Mouse (Mus musculus) spleen, adult 2 months (tissue): Measurements from ENCODE around the gene Hist2h2aa1. TPM values are rescaled to one million over a fixed set of nuclear protein-coding genes. Genes with fewer than 3 reads are reported as not detected.
"Not testable (repeated sequence)": the region's sequence is repeated elsewhere in the genome, so short reads cannot be mapped to it uniquely, and the experiment has no call there.

Source experiments
- DNase-seq, 2 experiments: peaks; one replicate each; pipeline versions ENCODE4 v3.0.0 to v3.0.0-alpha.2; 2012 to 2021; ENCODE audit warnings: low spot score in 2 of 2, low read depth in 1 of 2
- H3K27ac ChIP-seq: fragments of 200-500 bp; 2 replicates; pipeline ENCODE4 v1.5.1; 2012; ENCODE audit warnings: low read length, inconsistent platforms; ENCODE audit not compliant: insufficient read depth
- H3K27me3 ChIP-seq: fragments of 200-500 bp; 2 replicates; pipeline ENCODE4 v1.6.1; 2012; ENCODE audit warnings: mild to moderate bottlenecking, moderate library complexity, low read length, inconsistent platforms; ENCODE audit not compliant: control insufficient read depth, insufficient read depth
- H3K36me3 ChIP-seq: fragments of 200-500 bp; 2 replicates; pipeline ENCODE4 v1.6.1; 2012; ENCODE audit warnings: mild to moderate bottlenecking, low read length, inconsistent platforms; ENCODE audit not compliant: control insufficient read depth, insufficient read depth
- H3K4me1 ChIP-seq: fragments of 200-500 bp; 2 replicates; pipeline ENCODE4 v1.6.1; 2011; ENCODE audit warnings: inconsistent platforms; ENCODE audit not compliant: control insufficient read depth, insufficient read depth, insufficient read length
- H3K4me3 ChIP-seq: fragments of 200-500 bp; 2 replicates; pipeline ENCODE4 v1.5.1; 2011; ENCODE audit warnings: mild to moderate bottlenecking, inconsistent platforms; ENCODE audit not compliant: insufficient read depth, insufficient read length; ENCODE audit errors: extremely low read depth
- CTCF ChIP-seq: fragments of 200-500 bp; IDR thresholded peaks from 2 replicates; pipeline ENCODE4 v1.5.1; 2011; ENCODE audit warnings: mild to moderate bottlenecking, inconsistent platforms; ENCODE audit not compliant: insufficient read depth, insufficient read length, insufficient replicate concordance; ENCODE audit errors: extremely low read depth
- POLR2A ChIP-seq: fragments of 200-500 bp; IDR thresholded peaks from 2 replicates; pipeline ENCODE4 v1.6.1; 2011; ENCODE audit warnings: low read depth, low read length, inconsistent platforms
- WGBS: fragments of 180-500 bp; shearing (Covaris S2); methylation state at CpG from one replicate; pipeline ENCODE4 v1.1.7; 2018; 5-methylcytosine and 5-hydroxymethylcytosine counted together
- polyA plus RNA-seq: library from polyadenylated mRNA; depleted of rRNA; stranded (reverse); fragments of >200 nt; gene quantifications from 2 replicates; pipeline ENCODE4 v1.2.3, GENCODE M21; 2012; rRNA removed

Gene Hist2h2aa1
- polyA plus RNA-seq = 95.6 and 174 TPM in 2 replicates

GRCm38 (mm10) chr3:96245003-96245886 is at the start of gene Hist2h2aa1:
Gene Hist2h2aa1 (plus strand): TSS chr3:96245497.
- under 1% methylated on average over 37 of the region's 88 CpGs for WGBS
- peak within 1 kb of the TSS; percentile 98 for H3K27ac ChIP-seq
- not testable (repeated sequence) for H3K4me1 ChIP-seq, H3K27me3 ChIP-seq, H3K36me3 ChIP-seq
- DNase-seq = peak; percentile 65 to 79
- TF ChIP-seq POLR2A = peak; percentile 77
- peak within 1 kb of the TSS; percentile 72 for H3K4me3 ChIP-seq

GRCm38 (mm10) chr3:96195616-96196313 is 49.5 kb upstream of the Hist2h2aa1 start:
- 91% methylated on average over 11 of the region's 11 CpGs for WGBS
- Histone ChIP-seq H3K36me3 (no peaks in the 10 kb centered on the region), H3K4me1 (peaks cover 23% of the 10 kb centered on the region; the same call in 1 of the 2 replicates), H3K4me3 (no peak overlapping the region), H3K27ac (no peak overlapping the region), H3K27me3 (no peaks in the 10 kb centered on the region)
- no peak for DNase-seq
- no peak for TF ChIP-seq CTCF
- TF ChIP-seq POLR2A = no peak

GRCm38 (mm10) chr3:96196437-96197128 is 48.7 kb upstream of the Hist2h2aa1 start:
- Histone ChIP-seq H3K4me1 (peaks cover 23% of the 10 kb centered on the region; the same call in 1 of the 2 replicates), H3K27me3 (no peaks in the 10 kb centered on the region), H3K36me3 (no peaks in the 10 kb centered on the region), H3K27ac (peak overlapping the region; percentile 91), H3K4me3 (peak overlapping the region; percentile 72)
- DNase-seq = no peak
- TF ChIP-seq POLR2A (no peak), CTCF (no peak)
- 21% methylated on average over 27 of the region's 27 CpGs for WGBS

GRCm38 (mm10) chr3:96197129-96197749 is 48.1 kb upstream of the Hist2h2aa1 start:
- H3K27me3 ChIP-seq = no peaks in the 10 kb centered on the region
- H3K36me3 ChIP-seq = no peaks in the 10 kb centered on the region
- peak; percentile 90 for TF ChIP-seq POLR2A
- TF ChIP-seq CTCF = no peak
- peak; percentile 77 to 85 for DNase-seq
- H3K4me3 ChIP-seq = peak overlapping the region; percentile 72
- under 1% methylated on average over 50 of the region's 50 CpGs for WGBS
- peak overlapping the region; percentile 91 for H3K27ac ChIP-seq
- H3K4me1 ChIP-seq = peaks cover 23% of the 10 kb centered on the region; the same call in 1 of the 2 replicates

DNA sequence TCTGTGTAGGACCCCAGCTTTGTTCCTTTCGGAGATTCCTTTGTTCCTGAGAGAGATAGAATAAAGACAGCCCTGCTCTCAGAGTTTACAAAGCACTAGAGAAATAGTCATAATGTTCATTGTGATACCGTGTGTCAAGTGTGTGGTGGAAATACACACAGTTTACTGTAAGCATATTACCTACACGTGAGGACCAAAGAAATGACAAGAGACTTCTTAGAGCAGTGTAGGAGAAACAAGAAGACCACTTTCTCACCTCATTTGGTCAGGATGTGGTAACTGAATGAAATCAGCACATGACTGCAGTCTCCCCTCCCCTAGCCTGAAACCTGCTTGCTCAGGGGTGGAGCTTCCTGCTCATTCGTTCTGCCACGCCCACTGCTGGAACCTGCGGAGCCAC is 47.1 kb upstream of the Hist2h2aa1 start:
- 2% methylated on average over 6 of the region's 6 CpGs for WGBS
- Histone ChIP-seq H3K27ac (peak overlapping the region; percentile 84), H3K4me1 (peaks cover 23% of the 10 kb centered on the region; the same call in 1 of the 2 replicates), H3K27me3 (no peaks in the 10 kb centered on the region), H3K36me3 (no peaks in the 10 kb centered on the region), H3K4me3 (peak overlapping the region; percentile 25)
- DNase-seq = peak in 1 of 2 experiments; percentile 76
- TF ChIP-seq POLR2A (peak; percentile 3; the same call in 1 of the 2 replicates), CTCF (no peak)

GRCm38 (mm10) chr3:96198601-96199251 is 46.6 kb upstream of the Hist2h2aa1 start:
- WGBS = 30% methylated on average over 8 of the region's 8 CpGs
- not testable (repeated sequence) for DNase-seq, H3K4me3 ChIP-seq, H3K27me3 ChIP-seq, H3K36me3 ChIP-seq, H3K27ac ChIP-seq
- peaks cover 23% of the 10 kb centered on the region; the same call in 1 of the 2 replicates for H3K4me1 ChIP-seq
